Mouse (Mus musculus): Measurements from ENCODE around the gene Erc2. TPM values are rescaled to one million over a fixed set of nuclear protein-coding genes. Genes with fewer than 3 reads are reported as not detected.

Gene Erc2
- polyA plus RNA-seq, 1 experiment from 2014 or later = 3.1 TPM

- TF ChIP-seq CTCF (IDR thresholded peaks at IDR 0.05; ENCODE audit: low read depth) = peak; percentile 90
- WGBS = 15% methylated on average over 3 of the region's 3 CpGs
Measured at GRCm38 (mm10) chr14:27741248-27741916, 119.2 kb downstream of the Erc2 start.

GRCm38 (mm10) chr14:27754340-27754739 is 132.1 kb downstream of the Erc2 start:
- H3K36me3 ChIP-seq (ENCODE audit: control insufficient read depth, insufficient read depth) = no peaks in the 10 kb centered on the region
- H3K27me3 ChIP-seq (replicated peaks; ENCODE audit: control insufficient read depth, insufficient read depth, low read length) = no peaks in the 10 kb centered on the region
- no peak for TF ChIP-seq CTCF (IDR thresholded peaks at IDR 0.05; ENCODE audit: low read depth)
- no peak overlapping the region for H3K27ac ChIP-seq (ENCODE audit: low read depth, low read length)
- H3K9me3 ChIP-seq (ENCODE audit: control insufficient read depth) = no peaks in the 10 kb centered on the region
- H3K4me3 ChIP-seq (ENCODE audit: low read depth, low read length) = no peak overlapping the region
- H3K4me2 ChIP-seq (replicated peaks; ENCODE audit: low read depth) = no peak overlapping the region
- no peak for ATAC-seq
- H3K4me1 ChIP-seq (replicated peaks; ENCODE audit: control insufficient read depth, insufficient read depth, low read length) = no peaks in the 10 kb centered on the region
- WGBS = 70% methylated on average over 1 of the region's 1 CpGs
- no peak overlapping the region for H3K9ac ChIP-seq (ENCODE audit: low read depth, low read length)

More at GRCm38 (mm10) chr14:27741248-27741916, 119.2 kb downstream of the Erc2 start:
- Histone ChIP-seq H3K36me3 (ENCODE audit: control insufficient read depth, insufficient read depth) (no peaks in the 10 kb centered on the region), H3K4me2 (replicated peaks; ENCODE audit: low read depth) (no peak overlapping the region), H3K4me3 (ENCODE audit: low read depth, low read length) (no peak overlapping the region), H3K27me3 (replicated peaks; ENCODE audit: control insufficient read depth, insufficient read depth, low read length) (no peaks in the 10 kb centered on the region), H3K27ac (ENCODE audit: low read depth, low read length) (no peak overlapping the region), H3K4me1 (replicated peaks; ENCODE audit: control insufficient read depth, insufficient read depth, low read length) (no peaks in the 10 kb centered on the region), H3K9ac (ENCODE audit: low read depth, low read length) (no peak overlapping the region), H3K9me3 (ENCODE audit: control insufficient read depth) (no peaks in the 10 kb centered on the region)
- ATAC-seq = no peak

GRCm38 (mm10) chr14:27756901-27757300 is 134.7 kb downstream of the Erc2 start:
- WGBS = 56% methylated on average over 5 of the region's 5 CpGs
- Histone ChIP-seq H3K27me3 (replicated peaks; ENCODE audit: control insufficient read depth, insufficient read depth, low read length) (no peaks in the 10 kb centered on the region), H3K27ac (ENCODE audit: low read depth, low read length) (no peak overlapping the region), H3K36me3 (ENCODE audit: control insufficient read depth, insufficient read depth) (no peaks in the 10 kb centered on the region), H3K9me3 (ENCODE audit: control insufficient read depth) (no peaks in the 10 kb centered on the region), H3K9ac (ENCODE audit: low read depth, low read length) (no peak overlapping the region), H3K4me2 (replicated peaks; ENCODE audit: low read depth) (no peak overlapping the region), H3K4me3 (ENCODE audit: low read depth, low read length) (no peak overlapping the region), H3K4me1 (replicated peaks; ENCODE audit: control insufficient read depth, insufficient read depth, low read length) (no peaks in the 10 kb centered on the region)
- ATAC-seq = no peak
- no peak for TF ChIP-seq CTCF (IDR thresholded peaks at IDR 0.05; ENCODE audit: low read depth)

- Histone ChIP-seq H3K27ac (ENCODE audit: low read depth, low read length) (no peak overlapping the region), H3K4me3 (ENCODE audit: low read depth, low read length) (no peak overlapping the region), H3K9me3 (ENCODE audit: control insufficient read depth) (no peaks in the 10 kb centered on the region), H3K4me1 (replicated peaks; ENCODE audit: control insufficient read depth, insufficient read depth, low read length) (no peaks in the 10 kb centered on the region), H3K27me3 (replicated peaks; ENCODE audit: control insufficient read depth, insufficient read depth, low read length) (no peaks in the 10 kb centered on the region), H3K36me3 (ENCODE audit: control insufficient read depth, insufficient read depth) (no peaks in the 10 kb centered on the region), H3K9ac (ENCODE audit: low read depth, low read length) (no peak overlapping the region), H3K4me2 (replicated peaks; ENCODE audit: low read depth) (no peak overlapping the region)
- TF ChIP-seq CTCF (IDR thresholded peaks at IDR 0.05; ENCODE audit: low read depth) = peak; percentile 48
- no peak for ATAC-seq
- WGBS = 80% methylated on average over 1 of the region's 1 CpGs
Measured at GRCm38 (mm10) chr14:27758230-27758629, 136.0 kb downstream of the Erc2 start.

GRCm38 (mm10) chr14:27759069-27759628 is 136.9 kb downstream of the Erc2 start:
- WGBS = 91% methylated on average over 6 of the region's 6 CpGs
- no peaks in the 10 kb centered on the region for H3K27me3 ChIP-seq (replicated peaks; ENCODE audit: control insufficient read depth, insufficient read depth, low read length)
- H3K4me2 ChIP-seq (replicated peaks; ENCODE audit: low read depth) = no peak overlapping the region
- no peak overlapping the region for H3K27ac ChIP-seq (ENCODE audit: low read depth, low read length)
- H3K4me3 ChIP-seq (ENCODE audit: low read depth, low read length) = no peak overlapping the region
- H3K4me1 ChIP-seq (replicated peaks; ENCODE audit: control insufficient read depth, insufficient read depth, low read length) = no peaks in the 10 kb centered on the region
- ATAC-seq = no peak
- no peaks in the 10 kb centered on the region for H3K36me3 ChIP-seq (ENCODE audit: control insufficient read depth, insufficient read depth)
- TF ChIP-seq CTCF (IDR thresholded peaks at IDR 0.05; ENCODE audit: low read depth) = no peak
- H3K9me3 ChIP-seq (ENCODE audit: control insufficient read depth) = no peaks in the 10 kb centered on the region
- no peak overlapping the region for H3K9ac ChIP-seq (ENCODE audit: low read depth, low read length)

GRCm38 (mm10) chr14:27759982-27760381 is 137.8 kb downstream of the Erc2 start:
- H3K27ac ChIP-seq (ENCODE audit: low read depth, low read length) = no peak overlapping the region
- H3K9ac ChIP-seq (ENCODE audit: low read depth, low read length) = no peak overlapping the region
- no peak for TF ChIP-seq CTCF (IDR thresholded peaks at IDR 0.05; ENCODE audit: low read depth)
- 87% methylated on average over 9 of the region's 9 CpGs for WGBS
- no peaks in the 10 kb centered on the region for H3K9me3 ChIP-seq (ENCODE audit: control insufficient read depth)
- no peak overlapping the region for H3K4me3 ChIP-seq (ENCODE audit: low read depth, low read length)
- no peak overlapping the region for H3K4me2 ChIP-seq (replicated peaks; ENCODE audit: low read depth)
- no peaks in the 10 kb centered on the region for H3K4me1 ChIP-seq (replicated peaks; ENCODE audit: control insufficient read depth, insufficient read depth, low read length)
- H3K27me3 ChIP-seq (replicated peaks; ENCODE audit: control insufficient read depth, insufficient read depth, low read length) = no peaks in the 10 kb centered on the region
- H3K36me3 ChIP-seq (ENCODE audit: control insufficient read depth, insufficient read depth) = no peaks in the 10 kb centered on the region
- no peak for ATAC-seq
